Mouse (Mus musculus) testis, postnatal 10 days (tissue): ENCODE results near the gene Kif1b.
A peak's percentile ranks its signal among the peaks of the same experiment; 100 is the strongest.

ENCODE experiments used
- DNase-seq: peaks from one replicate; pipeline ENCODE4 v3.0.0; 2021; ENCODE audit warnings: low spot score

Gene Kif1b

GRCm38 (mm10) chr4:149307596-149308490 lies at the start of gene Kif1b:
Gene Kif1b, minus strand, starts transcription at chr4:149307693.
- peak; percentile 100 for DNase-seq

GRCm38 (mm10) chr4:149354671-149355070 lies 47.2 kb upstream of the Kif1b start:
- no peak for DNase-seq

GRCm38 (mm10) chr4:149351596-149352150 lies 44.2 kb upstream of the Kif1b start:
- DNase-seq: no peak

- no peak for DNase-seq
Measured at GRCm38 (mm10) chr4:149348963-149349362, 41.5 kb upstream of the Kif1b start.

GRCm38 (mm10) chr4:149345873-149346272 lies 38.4 kb upstream of the Kif1b start:
- no peak for DNase-seq

GRCm38 (mm10) chr4:149344311-149344710 lies 36.8 kb upstream of the Kif1b start:
- no peak for DNase-seq

- DNase-seq: no peak
Measured at GRCm38 (mm10) chr4:149340680-149341079, 33.2 kb upstream of the Kif1b start.

- DNase-seq: no peak
Measured at GRCm38 (mm10) chr4:149339426-149340214, 32.1 kb upstream of the Kif1b start.

- no peak for DNase-seq
Measured at GRCm38 (mm10) chr4:149338137-149338536, 30.6 kb upstream of the Kif1b start.

- DNase-seq: no peak
Measured at GRCm38 (mm10) chr4:149337353-149337752, 29.9 kb upstream of the Kif1b start.

GRCm38 (mm10) chr4:149336302-149336701 lies 28.8 kb upstream of the Kif1b start:
- DNase-seq: no peak

GRCm38 (mm10) chr4:149334881-149335280 lies 27.4 kb upstream of the Kif1b start:
- no peak for DNase-seq

- no peak for DNase-seq
Measured at GRCm38 (mm10) chr4:149332726-149333125, 25.2 kb upstream of the Kif1b start.

- no peak for DNase-seq
Measured at GRCm38 (mm10) chr4:149330495-149330894, 23.0 kb upstream of the Kif1b start.

- no peak for DNase-seq
Measured at GRCm38 (mm10) chr4:149328735-149329134, 21.2 kb upstream of the Kif1b start.

- no peak for DNase-seq
Measured at GRCm38 (mm10) chr4:149327281-149327680, 19.8 kb upstream of the Kif1b start.

GRCm38 (mm10) chr4:149325411-149326162 lies 18.1 kb upstream of the Kif1b start:
- DNase-seq: no peak

- DNase-seq: no peak
Measured at GRCm38 (mm10) chr4:149323730-149324129, 16.2 kb upstream of the Kif1b start.

- DNase-seq: no peak
Measured at GRCm38 (mm10) chr4:149322718-149323117, 15.2 kb upstream of the Kif1b start.

- no peak for DNase-seq
Measured at GRCm38 (mm10) chr4:149322286-149322685, 14.8 kb upstream of the Kif1b start.

GRCm38 (mm10) chr4:149319088-149319487 lies 11.6 kb upstream of the Kif1b start:
- DNase-seq: no peak

- DNase-seq: no peak
Measured at GRCm38 (mm10) chr4:149317387-149317786, 9.9 kb upstream of the Kif1b start.
